Mouse (Mus musculus): ENCODE measurements around the gene Arvcf. TPM values are rescaled to one million over a fixed set of nuclear protein-coding genes. Genes with fewer than 3 reads are reported as not detected.

Arvcf gene
- total and polyA plus RNA-seq, 3 experiments: 9.1 to 14.5 TPM; not detected in 1

DNA sequence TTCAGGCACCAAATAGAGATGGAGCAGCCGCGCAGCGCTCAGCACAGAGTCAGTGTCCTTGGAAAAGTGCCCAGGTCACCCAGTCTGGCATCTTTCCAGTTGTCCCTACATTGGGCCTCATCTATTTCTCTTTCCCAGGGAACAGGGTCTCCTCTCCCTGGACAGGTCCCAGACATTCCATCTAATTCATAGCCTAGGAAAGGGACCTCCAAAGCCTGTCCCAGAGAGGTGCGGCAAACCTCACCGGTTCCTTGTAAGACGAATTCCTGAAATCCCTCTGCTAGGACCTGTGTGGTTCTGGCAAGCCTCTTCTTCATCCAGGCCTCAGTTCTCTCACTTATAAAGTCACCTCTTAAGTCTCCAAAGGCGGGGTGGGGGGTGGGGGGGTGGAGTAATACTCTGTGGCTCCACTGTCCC lies 47.6 kb downstream of the Arvcf start:
- no peak for TF ChIP-seq RAD21 (IDR thresholded peaks at IDR 0.05; ENCODE audit: low read depth, low read length)
- TF ChIP-seq BHLHE40 (IDR thresholded peaks at IDR 0.05; ENCODE audit: borderline replicate concordance, low read depth, low read length): no peak
- no peak for TF ChIP-seq CHD2 (IDR thresholded peaks at IDR 0.05; ENCODE audit: low read length)
- TF ChIP-seq POLR2AphosphoS2 (IDR thresholded peaks at IDR 0.05; ENCODE audit: low read length): no peak
- no peak for TF ChIP-seq POLR2AphosphoS5 (IDR thresholded peaks at IDR 0.05; ENCODE audit: borderline replicate concordance, low read depth, low read length)
- TF ChIP-seq GATA1 (IDR thresholded peaks at IDR 0.05; ENCODE audit: low read depth, low read length): no peak
- TF ChIP-seq SIN3A (IDR thresholded peaks at IDR 0.05; ENCODE audit: low read length): no peak
- no peak for TF ChIP-seq KAT2A (conservative IDR thresholded peaks at IDR 0.05; ENCODE audit: low read depth, low read length)
- H3K4me3 ChIP-seq (ENCODE audit: control insufficient read depth in 1 of 2, insufficient read depth in 1 of 2, low read depth in 2 of 2, low read length in 2 of 2): no peak overlapping the region
- H3K36me3 ChIP-seq (ENCODE audit: control insufficient read depth in 1 of 2, insufficient read depth in 2 of 2, low read length in 2 of 2): no peaks in the 10 kb centered on the region
- no peak overlapping the region for H3K9ac ChIP-seq (ENCODE audit: control insufficient read depth, low read depth, low read length, poor library complexity, severe bottlenecking)
- no peaks in the 10 kb centered on the region; the same call in 1 of the 2 replicates for H3K79me2 ChIP-seq (ENCODE audit: control insufficient read depth, insufficient read depth, low read length, poor library complexity)
- no peak for DNase-seq (ENCODE audit: low read depth, low spot score)
- no peak overlapping the region for H3K27ac ChIP-seq (ENCODE audit: control insufficient read depth, low read depth, low read length)
- H3K9me3 ChIP-seq (replicated peaks; ENCODE audit: insufficient read depth, low read length): no peaks in the 10 kb centered on the region
- no peaks in the 10 kb centered on the region for H3K27me3 ChIP-seq (ENCODE audit: control insufficient read depth in 1 of 2, insufficient read depth in 2 of 2, low read length in 2 of 2)
- peaks cover 3 to 9% of the 10 kb centered on the region in 2 experiments; a peak in 2 of 4 replicates for H3K4me1 ChIP-seq (ENCODE audit: control insufficient read depth in 1 of 2, insufficient read depth in 2 of 2, low read length in 2 of 2)

DNA sequence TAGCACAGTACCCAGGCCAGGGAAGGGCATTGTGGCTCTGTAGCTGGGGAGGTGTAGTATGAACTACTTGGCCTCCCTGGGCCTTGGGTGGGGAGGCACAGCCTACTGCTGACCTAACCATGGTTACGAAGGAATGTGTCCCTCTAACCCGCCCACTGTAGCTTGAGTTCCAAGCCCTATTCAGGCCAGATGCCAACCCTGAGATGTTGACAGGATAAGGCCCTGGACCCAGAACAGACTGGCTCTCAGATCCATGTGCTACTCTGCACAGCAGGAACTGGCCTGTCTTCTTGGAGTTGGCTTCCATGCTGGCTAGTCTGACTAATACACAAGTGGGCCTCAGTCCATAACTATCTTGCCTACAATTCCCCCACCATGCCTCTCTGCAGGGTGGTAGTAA lies 48.2 kb downstream of the Arvcf start:
- no peak overlapping the region for H3K27ac ChIP-seq (ENCODE audit: control insufficient read depth, low read depth, low read length)
- H3K4me1 ChIP-seq (ENCODE audit: control insufficient read depth in 1 of 2, insufficient read depth in 2 of 2, low read length in 2 of 2): peaks cover 3 to 9% of the 10 kb centered on the region in 2 experiments; a peak in 2 of 4 replicates
- TF ChIP-seq TBP (IDR thresholded peaks at IDR 0.05; ENCODE audit: low read depth, low read length) (no peak), NRF1 (IDR thresholded peaks at IDR 0.05; ENCODE audit: insufficient read depth, low read depth, low read length, poor library complexity, severe bottlenecking) (no peak), UBTF (IDR thresholded peaks at IDR 0.05; ENCODE audit: borderline replicate concordance, insufficient read depth, low read depth, low read length) (no peak), ETS1 (IDR thresholded peaks at IDR 0.05; ENCODE audit: low read depth, low read length) (no peak)
- H3K9ac ChIP-seq (ENCODE audit: control insufficient read depth, low read depth, low read length, poor library complexity, severe bottlenecking): no peak overlapping the region
- no peak overlapping the region for H3K4me3 ChIP-seq (ENCODE audit: control insufficient read depth in 1 of 2, insufficient read depth in 1 of 2, low read depth in 2 of 2, low read length in 2 of 2)
- no peaks in the 10 kb centered on the region; the same call in 1 of the 2 replicates for H3K79me2 ChIP-seq (ENCODE audit: control insufficient read depth, insufficient read depth, low read length, poor library complexity)
- H3K36me3 ChIP-seq (ENCODE audit: control insufficient read depth in 1 of 2, insufficient read depth in 2 of 2, low read length in 2 of 2): no peaks in the 10 kb centered on the region
- no peaks in the 10 kb centered on the region for H3K27me3 ChIP-seq (ENCODE audit: control insufficient read depth in 1 of 2, insufficient read depth in 2 of 2, low read length in 2 of 2)
- H3K9me3 ChIP-seq (replicated peaks; ENCODE audit: insufficient read depth, low read length): no peaks in the 10 kb centered on the region
- DNase-seq (ENCODE audit: low read depth, low spot score): no peak

DNA sequence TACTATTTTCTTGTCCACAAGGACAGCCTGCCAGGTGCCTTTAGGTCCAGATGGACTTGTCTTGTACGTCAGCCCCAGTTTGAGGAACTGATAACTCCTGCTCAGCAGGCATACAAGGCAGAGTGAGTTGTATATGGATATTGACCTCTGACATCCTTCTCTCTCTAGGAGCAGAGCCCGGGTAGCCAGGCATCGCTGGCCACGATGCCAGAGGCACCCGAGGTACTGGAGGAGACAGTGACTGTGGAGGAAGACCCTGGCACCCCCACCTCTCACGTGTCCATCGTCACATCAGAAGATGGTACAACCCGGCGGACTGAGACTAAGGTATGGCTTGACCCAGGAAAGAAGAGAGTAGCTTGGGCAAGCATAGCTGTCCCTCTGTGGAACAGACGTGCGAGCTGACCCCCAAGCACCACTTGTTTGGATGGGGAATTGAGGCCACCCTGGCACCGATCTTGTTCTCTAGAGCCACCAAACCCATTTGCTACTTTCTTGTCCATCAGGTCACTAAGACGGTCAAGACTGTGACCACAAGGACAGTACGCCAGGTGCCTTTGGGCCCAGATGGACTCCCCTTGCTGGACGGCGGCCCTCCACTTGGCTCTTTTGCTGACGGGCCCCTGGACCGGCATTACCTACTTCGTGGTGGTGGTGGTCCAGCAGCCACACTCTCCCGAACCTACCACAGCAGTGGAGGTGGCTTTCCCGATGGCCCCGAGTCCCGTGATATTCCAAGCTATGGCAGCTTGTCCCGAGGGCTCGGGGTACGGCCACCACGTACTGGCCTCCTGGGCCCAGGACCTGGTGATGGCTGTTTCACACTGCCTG lies 49.0 kb downstream of the Arvcf start:
- no peak overlapping the region for H3K27ac ChIP-seq (ENCODE audit: control insufficient read depth, low read depth, low read length)
- no peak for TF ChIP-seq MYB (IDR thresholded peaks at IDR 0.05; ENCODE audit: low read depth, low read length)
- no peak for TF ChIP-seq KAT2A (conservative IDR thresholded peaks at IDR 0.05; ENCODE audit: low read depth, low read length)
- no peak for TF ChIP-seq UBTF (IDR thresholded peaks at IDR 0.05; ENCODE audit: borderline replicate concordance, insufficient read depth, low read depth, low read length)

More for the DNA sequence above, 49.0 kb downstream of the Arvcf start:
- Histone ChIP-seq H3K36me3 (ENCODE audit: control insufficient read depth in 1 of 2, insufficient read depth in 2 of 2, low read length in 2 of 2) (no peaks in the 10 kb centered on the region), H3K79me2 (ENCODE audit: control insufficient read depth, insufficient read depth, low read length, poor library complexity) (no peaks in the 10 kb centered on the region; the same call in 1 of the 2 replicates), H3K4me3 (ENCODE audit: control insufficient read depth in 1 of 2, insufficient read depth in 1 of 2, low read depth in 2 of 2, low read length in 2 of 2) (no peak overlapping the region), H3K9ac (ENCODE audit: control insufficient read depth, low read depth, low read length, poor library complexity, severe bottlenecking) (no peak overlapping the region), H3K4me1 (ENCODE audit: control insufficient read depth in 1 of 2, insufficient read depth in 2 of 2, low read length in 2 of 2) (peaks cover 2 to 6% of the 10 kb centered on the region in 2 experiments; a peak in 2 of 4 replicates), H3K27me3 (ENCODE audit: control insufficient read depth in 1 of 2, insufficient read depth in 2 of 2, low read length in 2 of 2) (no peaks in the 10 kb centered on the region), H3K9me3 (replicated peaks; ENCODE audit: insufficient read depth, low read length) (no peaks in the 10 kb centered on the region)
- DNase-seq (ENCODE audit: low read depth, low spot score): no peak

Data from MEL (cell line).